Mouse (Mus musculus): ENCODE measurements around the gene Ptprm.

- TF ChIP-seq GATA1 (IDR thresholded peaks at IDR 0.05; ENCODE audit: low read length) (no peak), TAL1 (IDR thresholded peaks at IDR 0.05; ENCODE audit: low read length) (no peak)
These were observed 540.9 kb downstream of the Ptprm start for GRCm38 (mm10) chr17:66813346-66813745.
